Mouse (Mus musculus) myocyte (in vitro differentiated cells): Measurements from ENCODE around the gene Grb2.
A peak's percentile ranks its signal among the peaks of the same experiment; 100 is the strongest.

Experiments
- MAX ChIP-seq: IDR thresholded peaks from one replicate; pipeline ENCODE4 v1.6.1; 2011; ENCODE audit warnings: low read depth, mild to moderate bottlenecking, control low read depth
- POLR2AphosphoS2 ChIP-seq: IDR thresholded peaks from one replicate; pipeline ENCODE4 v1.6.1; 2011; ENCODE audit warnings: low read depth, control low read depth; ENCODE audit not compliant: insufficient read length

DNA sequence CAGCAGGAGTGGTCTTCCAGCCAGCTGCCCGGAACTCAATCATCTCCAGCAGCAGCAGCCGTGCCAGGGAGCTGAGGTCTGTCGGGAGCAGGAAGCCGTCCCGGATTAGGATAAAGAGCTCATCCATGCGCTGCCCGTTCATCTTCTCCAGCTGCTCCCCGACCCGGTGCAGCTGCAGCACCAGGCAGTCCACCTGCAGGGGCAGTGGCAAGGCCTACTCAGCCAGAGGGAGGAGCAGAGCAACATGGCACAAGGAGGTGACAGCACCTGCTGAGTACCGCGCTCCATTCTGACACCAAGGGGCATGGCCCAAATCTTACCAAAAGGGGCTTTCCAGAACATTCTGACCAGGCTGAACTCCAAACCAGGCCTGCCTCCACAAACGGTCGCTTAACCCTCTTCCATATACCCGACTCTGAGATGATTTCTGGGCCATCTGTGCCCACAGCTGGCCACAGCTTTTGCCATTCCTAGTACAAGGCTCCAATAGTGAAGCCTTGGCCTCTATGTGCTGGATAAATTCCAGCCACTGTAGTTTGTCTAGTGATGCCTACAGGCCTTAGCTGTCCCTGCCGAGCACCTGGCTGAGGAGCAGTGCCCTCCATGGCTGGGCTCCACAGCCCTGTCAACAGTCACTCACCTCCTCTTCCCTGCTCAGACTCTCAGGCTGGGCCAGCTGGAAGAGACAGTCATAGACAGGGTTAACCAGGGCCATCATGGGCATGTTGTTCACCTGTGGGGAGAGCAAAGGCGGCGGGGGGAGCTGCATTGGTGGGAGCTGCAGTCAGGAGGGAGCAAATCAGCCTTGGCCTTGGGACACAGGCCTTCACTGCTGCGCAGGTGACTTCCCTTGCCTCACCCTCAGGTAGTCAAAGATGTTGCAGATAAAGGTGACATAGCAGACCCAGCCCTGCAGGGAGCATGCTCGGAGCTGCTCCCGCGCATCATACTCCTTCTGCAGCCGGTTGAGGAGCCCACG lies 99.7 kb downstream of the Grb2 start:
- TF ChIP-seq MAX (no peak), POLR2AphosphoS2 (peak; percentile 68)
